Comparison of ENCODE assay signal across 8 mouse cellular contexts in genomic region chr4:150569135-150569833, GRCm38 (mm10).
DNase-seq lines count a peak whose midpoint lies in the region; ATAC-seq and TF ChIP-seq lines count a peak whose summit lies in the region.

No protein-coding gene starts in this region.

- ATAC-seq in forebrain, embryonic 14.5 days = peak; percentile 91
- peak; percentile 90 for ATAC-seq in lung, embryonic 15.5 days (ENCODE audit: borderline replicate concordance, extremely low read depth, low FRiP score, low TSS enrichment)

- H3K4me1 ChIP-seq in ES-E14 (ENCODE audit: control insufficient read depth in 2 of 2, insufficient read depth in 2 of 2, low read length in 2 of 2, poor library complexity in 1 of 2) = peaks cover 2 to 7% of the 10 kb centered on the region in 2 experiments; a peak in 2 of 4 replicates
- H3K4me1 ChIP-seq in forebrain, embryonic 14.5 days (ENCODE audit: control insufficient read depth, insufficient read depth, low read length) = peaks cover 13% of the 10 kb centered on the region
- peaks cover 37% of the 10 kb centered on the region for H3K4me1 ChIP-seq in lung, embryonic 15.5 days

- peak overlapping the region; percentile 93 for H3K4me2 ChIP-seq in forebrain, embryonic 14.5 days (ENCODE audit: low read length)
- peak overlapping the region; percentile 65 for H3K4me2 ChIP-seq in lung, embryonic 15.5 days

- peaks cover 2% of the 10 kb centered on the region; the same call in 1 of the 2 replicates for H3K36me3 ChIP-seq in ES-E14 (ENCODE audit: control insufficient read depth, insufficient read depth, low read length, poor library complexity, severe bottlenecking)
- H3K36me3 ChIP-seq in forebrain, embryonic 14.5 days (ENCODE audit: control insufficient read depth, insufficient read depth, low read length) = 0 out of 2 replicates have a peak, but pooled peaks cover 5% of the 10 kb centered on the region
- peaks cover 11% of the 10 kb centered on the region; the same call in 1 of the 2 replicates for H3K36me3 ChIP-seq in lung, embryonic 15.5 days

- peak overlapping the region; percentile 76 to 84 for H3K4me3 ChIP-seq in ES-E14 (ENCODE audit: insufficient read depth in 1 of 2, low read depth in 1 of 2, low read length in 2 of 2, poor library complexity in 1 of 2, severe bottlenecking in 1 of 2)
- H3K4me3 ChIP-seq in forebrain, embryonic 14.5 days (ENCODE audit: low read depth, low read length) = peak overlapping the region; percentile 81
- H3K4me3 ChIP-seq in lung, embryonic 15.5 days = peak overlapping the region; percentile 75

- H3K27ac ChIP-seq in ES-E14 (ENCODE audit: insufficient read depth, low read depth, low read length, poor library complexity, severe bottlenecking) = no peak overlapping the region
- H3K27ac ChIP-seq in forebrain, embryonic 14.5 days (ENCODE audit: low read depth, low read length) = peak overlapping the region; percentile 84
- peak overlapping the region; percentile 94 for H3K27ac ChIP-seq in lung, embryonic 15.5 days

- in situ Hi-C loops in ES-E14 (cut with MboI; ENCODE audit: low sequenced_read_pairs in 2 of 2, unreplicated experiment in 2 of 2) = no loop called here

- no peaks in the 10 kb centered on the region for H3K27me3 ChIP-seq in forebrain, embryonic 14.5 days (replicated peaks; ENCODE audit: control insufficient read depth, insufficient read depth, low read length)
- H3K27me3 ChIP-seq in lung, embryonic 15.5 days = no peaks in the 10 kb centered on the region

- DNase-seq in ES-E14 (ENCODE audit: low read depth, low spot score) = no peak
- peak; percentile 81 for DNase-seq in cerebellum, adult 11-12 months
- peak; percentile 70 for DNase-seq in forebrain, embryonic 14.5 days (ENCODE audit: low spot score)
- DNase-seq in heart, postnatal 10 days = peak; percentile 85 to 87
- peak; percentile 80 to 89 for DNase-seq in kidney, postnatal 4 days
- peak; percentile 65 for DNase-seq in ovary, adult 18-20 months (ENCODE audit: low spot score)
- peak; percentile 32 to 41 for DNase-seq in thymus, adult 18-20 months

- intact Hi-C loops in heart, postnatal 10 days (cut with DNase I) = no loop called here

- WGBS in forebrain, embryonic 14.5 days = under 1% methylated on average over 58 of the region's 73 CpGs
- WGBS in lung, embryonic 15.5 days = under 1% methylated on average over 63 of the region's 73 CpGs

- peak overlapping the region; percentile 76 for H3K9ac ChIP-seq in ES-E14 (ENCODE audit: insufficient read depth, low read depth, low read length, poor library complexity, severe bottlenecking)
- peak overlapping the region; percentile 96 for H3K9ac ChIP-seq in forebrain, embryonic 14.5 days (ENCODE audit: low read length)
- peak overlapping the region; percentile 84 for H3K9ac ChIP-seq in lung, embryonic 15.5 days

- no peaks in the 10 kb centered on the region for H3K9me3 ChIP-seq in ES-E14 (ENCODE audit: control insufficient read depth, insufficient read depth, low read depth, low read length)
- no peaks in the 10 kb centered on the region for H3K9me3 ChIP-seq in forebrain, embryonic 14.5 days (replicated peaks; ENCODE audit: control insufficient read depth, low read length)
- H3K9me3 ChIP-seq in lung, embryonic 15.5 days = no peaks in the 10 kb centered on the region

TF ChIP-seq in ES-E14, 5 proteins besides CTCF, POLR2A, EP300 and RAD21:
- TF ChIP-seq HCFC1 (IDR thresholded peaks at IDR 0.05; ENCODE audit: borderline replicate concordance, insufficient read depth, low read length) = no peak
- no peak for TF ChIP-seq ZNF384 (IDR thresholded peaks at IDR 0.05; ENCODE audit: low read depth, low read length)
- no peak for TF ChIP-seq MAFK (IDR thresholded peaks at IDR 0.05; ENCODE audit: insufficient read depth, low read depth, low read length)
- TF ChIP-seq ZC3H11A (IDR thresholded peaks at IDR 0.05; ENCODE audit: borderline replicate concordance, low read depth, low read length) = no peak
- no peak for TF ChIP-seq CHD2 (IDR thresholded peaks at IDR 0.05; ENCODE audit: low read depth, low read length)
